Comparison of ENCODE assay signal across 7 mouse cellular contexts in the genomic region with DNA sequence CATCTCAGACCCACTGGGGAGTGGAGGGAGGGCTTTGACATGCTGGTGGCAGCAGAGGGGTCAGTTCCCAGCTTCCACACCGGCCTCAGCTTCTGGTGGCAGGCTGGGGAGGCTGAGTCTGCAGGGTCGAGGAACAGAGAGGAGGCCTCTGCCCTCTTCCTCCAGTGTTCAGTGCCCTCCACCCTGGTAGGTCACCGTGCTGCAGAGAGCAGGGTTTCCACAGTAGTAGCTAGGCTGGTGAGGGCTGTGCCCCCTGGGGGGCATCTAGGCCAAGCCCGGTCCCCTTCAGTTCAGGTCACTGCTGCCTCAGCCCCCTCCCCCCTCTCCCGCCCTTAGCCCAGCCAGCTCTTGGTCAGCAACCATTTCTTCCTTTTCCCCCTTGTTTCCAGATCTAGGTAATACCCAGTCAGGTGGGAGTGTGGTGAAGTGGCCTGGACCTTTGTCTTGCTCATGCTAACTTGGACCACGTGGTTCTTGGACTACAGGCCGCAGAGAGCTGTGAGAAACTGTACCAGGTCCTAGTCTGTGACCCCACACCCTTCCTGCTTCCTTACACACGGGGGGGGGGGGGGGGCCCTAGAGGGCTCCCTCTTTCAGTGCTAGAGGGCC. TPM values are rescaled to one million over a fixed set of nuclear protein-coding genes. Genes with fewer than 3 reads are reported as not detected.
DNase-seq lines count a peak whose midpoint lies in the region; ATAC-seq and TF ChIP-seq lines count a peak whose summit lies in the region.

No protein-coding gene starts in this region.

- no peaks in the 10 kb centered on the region for H3K9me3 ChIP-seq in E14TG2a.4 (ENCODE audit: low read length)
- H3K9me3 ChIP-seq in heart, embryonic 12.5 days (replicated peaks) = no peaks in the 10 kb centered on the region
- H3K9me3 ChIP-seq in neural tube, embryonic 12.5 days = no peaks in the 10 kb centered on the region

- DNase-seq in adipocyte (ENCODE audit: low spot score) = peak; percentile 56
- DNase-seq in kidney, postnatal 14 days = peak; percentile 74
- no peak for DNase-seq in left cerebral cortex, postnatal 4 days
- DNase-seq in c-Kit-positive CD71-positive TER-119-positive erythroid progenitor cells, embryonic 14.5 days (ENCODE audit: low spot score) = no peak

- peak overlapping the region; percentile 80 for H3K9ac ChIP-seq in heart, embryonic 12.5 days
- peak overlapping the region; percentile 100 for H3K9ac ChIP-seq in neural tube, embryonic 12.5 days

- H3K4me2 ChIP-seq in heart, embryonic 12.5 days = peak overlapping the region; percentile 96
- peak overlapping the region; percentile 98 for H3K4me2 ChIP-seq in neural tube, embryonic 12.5 days (replicated peaks)

- no peaks in the 10 kb centered on the region for H3K36me3 ChIP-seq in E14TG2a.4 (ENCODE audit: insufficient read depth, low read length)
- H3K36me3 ChIP-seq in heart, embryonic 12.5 days = no peaks in the 10 kb centered on the region
- peaks cover 8% of the 10 kb centered on the region for H3K36me3 ChIP-seq in neural tube, embryonic 12.5 days

- H3K27me3 ChIP-seq in E14TG2a.4 (ENCODE audit: insufficient read depth, low read length) = peaks cover 24% of the 10 kb centered on the region
- H3K27me3 ChIP-seq in heart, embryonic 12.5 days (replicated peaks) = no peaks in the 10 kb centered on the region
- no peaks in the 10 kb centered on the region for H3K27me3 ChIP-seq in neural tube, embryonic 12.5 days (replicated peaks)

- peak overlapping the region; percentile 72 for H3K4me3 ChIP-seq in E14TG2a.4 (replicated peaks; ENCODE audit: low read length)
- peak overlapping the region; percentile 92 for H3K4me3 ChIP-seq in heart, embryonic 12.5 days
- H3K4me3 ChIP-seq in neural tube, embryonic 12.5 days = peak overlapping the region; percentile 97

- no peak for TF ChIP-seq CTCF in E14TG2a.4 (conservative IDR thresholded peaks at IDR 0.05; ENCODE audit: low read length)

- peak; percentile 38; the same call in 1 of the 2 replicates for ATAC-seq in heart, embryonic 12.5 days (ENCODE audit: insufficient number of reproducible peaks, low FRiP score)
- no peak for ATAC-seq in neural tube, embryonic 12.5 days (ENCODE audit: low FRiP score, low read depth)

- H3K4me1 ChIP-seq in E14TG2a.4 (replicated peaks; ENCODE audit: low read depth, low read length) = peaks cover 73% of the 10 kb centered on the region
- peaks cover 54% of the 10 kb centered on the region for H3K4me1 ChIP-seq in heart, embryonic 12.5 days (replicated peaks)
- H3K4me1 ChIP-seq in neural tube, embryonic 12.5 days = peaks cover 55% of the 10 kb centered on the region

- WGBS in heart, embryonic 12.5 days = 11% methylated on average over 8 of the region's 8 CpGs
- 3% methylated on average over 8 of the region's 8 CpGs for WGBS in neural tube, embryonic 12.5 days

- intact Hi-C loops in left cerebral cortex, postnatal 4 days (cut with DNase I) = loop anchor here (5.0 kb wide), 1 partner anchor 108 kb away; the partner anchor contains the start of gene Actg1

- peak overlapping the region; percentile 92 for H3K27ac ChIP-seq in heart, embryonic 12.5 days (ENCODE audit: poor library complexity, severe bottlenecking)
- peak overlapping the region; percentile 94 for H3K27ac ChIP-seq in neural tube, embryonic 12.5 days

RNA-seq across cellular contexts. Expression of gene Bahcc1, which starts 6.1 kb away (rescaled TPM):
- 6.5 and 7.6 TPM in 2 replicates for polyA plus RNA-seq in heart, embryonic 12.5 days (2016; fragmentation: Nextera tagmentation; extraction: Ambion mirVana)
- 21.6 and 22.8 TPM in 2 replicates for polyA plus RNA-seq in neural tube, embryonic 12.5 days (2016; fragmentation: Nextera tagmentation; extraction: Ambion mirVana)
- 10 to 100 TPM; 36.5 to 39.5 TPM for total RNA-seq in left cerebral cortex, postnatal 4 days (2021)

Comparison
In these comparisons a context has a peak if more than half of its experiments do, and no peak if none do; other contexts are left out.
1. DNase-seq: peak in adipocyte (single experiment) and kidney, postnatal 14 days (single experiment); none in left cerebral cortex, postnatal 4 days (single experiment) and c-Kit-positive CD71-positive TER-119-positive erythroid progenitor cells, embryonic 14.5 days (single experiment).
2. Peak in every context shown above with its lines, with median percentiles within 50 percentile points of each other: H3K4me3 ChIP-seq.